Mouse (Mus musculus) heart, embryonic 13.5 days (tissue): ENCODE measurements at regions not wholly inside any gene's neighbourhood (a gene's known extent, or its start where the extent isn't known, plus 50 kb on each side); places are given as distances from the start of the nearest gene placed in this dataset.

ENCODE experiments used
- ATAC-seq: fragments of 200-750 bp; cut with Nextera tagmentation; 2 replicates; pipeline ENCODE4 v1.8.0; 2017; ENCODE audit warnings: moderate TSS enrichment; ENCODE audit not compliant: insufficient number of reproducible peaks, low FRiP score, low TSS enrichment; ENCODE audit errors: extremely low read depth
- H3K27ac ChIP-seq: fragments of 300-500 bp; sonication (generic); replicated peaks from 2 replicates; pipeline ENCODE4 v1.5.1; 2015; ENCODE audit warnings: moderate library complexity, mild to moderate bottlenecking, inconsistent platforms
- H3K27me3 ChIP-seq: fragments of 300-500 bp; sonication (generic); replicated peaks from 2 replicates; pipeline ENCODE4 v1.6.1; 2015; ENCODE audit warnings: mild to moderate bottlenecking, inconsistent platforms
- H3K36me3 ChIP-seq: fragments of 300-500 bp; sonication (generic); 2 replicates; pipeline ENCODE4 v1.6.1; 2015; ENCODE audit warnings: mild to moderate bottlenecking, inconsistent platforms
- H3K4me1 ChIP-seq: fragments of 300-500 bp; sonication (generic); 2 replicates; pipeline ENCODE4 v1.6.1; 2015; ENCODE audit warnings: inconsistent platforms
- H3K4me2 ChIP-seq: fragments of 300-500 bp; sonication (generic); 2 replicates; pipeline ENCODE4 v1.6.1; 2015; ENCODE audit warnings: inconsistent platforms, mild to moderate bottlenecking, moderate library complexity
- H3K4me3 ChIP-seq: fragments of 300-500 bp; sonication (generic); 2 replicates; pipeline ENCODE4 v1.5.1; 2015; ENCODE audit warnings: moderate library complexity, mild to moderate bottlenecking, inconsistent platforms
- H3K9ac ChIP-seq: fragments of 300-500 bp; sonication (generic); 2 replicates; pipeline ENCODE4 v1.6.1; 2015; ENCODE audit warnings: inconsistent platforms, mild to moderate bottlenecking, moderate library complexity
- H3K9me3 ChIP-seq: fragments of 300-500 bp; sonication (generic); 2 replicates; pipeline ENCODE4 v1.6.1; 2016; ENCODE audit warnings: inconsistent platforms
- WGBS: fragments of 180-500 bp; shearing (Covaris S2); methylation state at CpG from one replicate; pipeline ENCODE4 v1.1.7; 2015; ENCODE audit warnings: mixed read lengths; 5-methylcytosine and 5-hydroxymethylcytosine counted together

DNA sequence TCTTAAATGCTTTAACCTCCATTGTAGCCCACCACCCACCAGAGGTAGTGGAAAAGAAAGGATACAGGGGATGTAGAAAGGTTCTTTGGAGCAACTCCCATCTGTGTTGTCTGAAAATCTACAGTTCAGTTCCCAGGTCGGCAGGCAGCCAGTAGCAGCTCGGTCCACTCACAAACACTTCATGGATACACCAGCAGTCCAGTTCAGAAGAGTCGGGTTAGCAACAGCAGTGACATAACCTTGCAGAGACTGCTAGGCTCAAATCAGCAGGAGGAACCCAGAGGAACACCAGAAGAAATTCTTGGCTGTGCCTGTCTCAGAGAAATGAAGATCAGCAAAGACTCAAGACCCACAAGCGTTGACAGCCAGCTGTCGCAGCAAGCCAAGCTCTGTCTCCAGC is 128.5 kb downstream of the Rpl14 start:
- Histone ChIP-seq H3K27me3 (no peaks in the 10 kb centered on the region), H3K9me3 (no peaks in the 10 kb centered on the region), H3K9ac (no peak overlapping the region), H3K4me1 (0 out of 2 replicates have a peak, but pooled peaks cover 3% of the 10 kb centered on the region), H3K4me3 (no peak overlapping the region), H3K36me3 (no peaks in the 10 kb centered on the region), H3K4me2 (no peak overlapping the region), H3K27ac (no peak overlapping the region)
- ATAC-seq = no peak
- WGBS = 63% methylated on average over 5 of the region's 5 CpGs

DNA sequence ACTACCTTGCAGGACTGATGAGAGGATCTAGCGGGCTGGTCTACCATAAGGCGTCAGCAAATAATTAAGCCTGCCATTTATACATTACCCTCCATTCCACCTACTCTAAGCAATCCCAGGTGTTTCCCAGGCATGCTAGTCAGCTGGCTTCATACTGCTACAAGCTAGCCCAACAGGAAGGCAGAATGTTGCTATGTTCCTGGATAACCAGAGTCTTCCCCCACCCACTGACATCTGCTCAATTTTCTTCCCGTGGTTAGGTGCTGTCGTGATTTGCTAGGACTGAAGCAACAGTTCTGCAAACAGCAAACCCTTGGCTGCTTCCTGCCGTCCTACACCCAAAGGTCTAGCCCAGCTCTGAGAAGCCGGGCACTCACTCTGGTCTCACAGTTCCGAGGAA is 131.6 kb downstream of the Rpl14 start:
- no peaks in the 10 kb centered on the region for H3K36me3 ChIP-seq
- WGBS = 65% methylated on average over 7 of the region's 7 CpGs
- no peak overlapping the region for H3K9ac ChIP-seq
- no peaks in the 10 kb centered on the region for H3K27me3 ChIP-seq
- no peak for ATAC-seq
- no peak overlapping the region for H3K27ac ChIP-seq
- no peak overlapping the region for H3K4me3 ChIP-seq
- H3K4me2 ChIP-seq = no peak overlapping the region
- no peaks in the 10 kb centered on the region for H3K9me3 ChIP-seq
- 0 out of 2 replicates have a peak, but pooled peaks cover 3% of the 10 kb centered on the region for H3K4me1 ChIP-seq

DNA sequence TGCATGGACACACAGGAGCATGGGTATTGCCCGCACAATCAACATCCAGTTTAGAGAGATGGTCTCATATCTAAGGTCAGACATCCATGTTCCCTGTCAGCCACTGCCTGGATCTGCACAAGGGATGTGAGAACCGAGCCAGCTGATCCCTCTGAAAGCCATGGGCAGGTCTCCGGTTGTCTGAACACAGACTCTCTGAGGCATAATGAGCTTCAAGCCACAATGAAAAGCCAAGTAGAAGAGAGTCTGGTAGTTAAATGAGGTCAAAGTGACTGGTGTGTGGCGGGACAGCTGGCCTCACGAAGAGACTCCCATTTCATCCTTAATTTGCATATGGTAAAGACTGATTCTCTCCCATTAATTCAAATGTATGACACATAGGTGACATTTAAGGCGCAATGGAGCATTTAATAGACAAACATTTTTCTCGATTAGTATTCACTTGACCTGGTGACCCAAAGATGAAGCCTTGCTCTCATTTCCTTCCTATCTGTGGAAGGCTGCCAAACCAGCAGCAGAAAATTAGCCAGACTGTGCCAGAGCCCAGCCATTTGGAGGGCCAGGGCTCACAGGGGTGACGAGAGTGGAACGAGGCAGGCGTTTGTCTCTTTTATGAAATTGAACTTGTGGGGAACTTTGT is 132.2 kb downstream of the Rpl14 start:
- WGBS = 61% methylated on average over 10 of the region's 10 CpGs
- no peaks in the 10 kb centered on the region for H3K36me3 ChIP-seq
- no peak overlapping the region for H3K27ac ChIP-seq
- H3K4me2 ChIP-seq = no peak overlapping the region
- peaks cover 7% of the 10 kb centered on the region for H3K4me1 ChIP-seq
- H3K27me3 ChIP-seq = no peaks in the 10 kb centered on the region
- H3K4me3 ChIP-seq = no peak overlapping the region
- no peak overlapping the region for H3K9ac ChIP-seq
- ATAC-seq = no peak
- no peaks in the 10 kb centered on the region for H3K9me3 ChIP-seq

DNA sequence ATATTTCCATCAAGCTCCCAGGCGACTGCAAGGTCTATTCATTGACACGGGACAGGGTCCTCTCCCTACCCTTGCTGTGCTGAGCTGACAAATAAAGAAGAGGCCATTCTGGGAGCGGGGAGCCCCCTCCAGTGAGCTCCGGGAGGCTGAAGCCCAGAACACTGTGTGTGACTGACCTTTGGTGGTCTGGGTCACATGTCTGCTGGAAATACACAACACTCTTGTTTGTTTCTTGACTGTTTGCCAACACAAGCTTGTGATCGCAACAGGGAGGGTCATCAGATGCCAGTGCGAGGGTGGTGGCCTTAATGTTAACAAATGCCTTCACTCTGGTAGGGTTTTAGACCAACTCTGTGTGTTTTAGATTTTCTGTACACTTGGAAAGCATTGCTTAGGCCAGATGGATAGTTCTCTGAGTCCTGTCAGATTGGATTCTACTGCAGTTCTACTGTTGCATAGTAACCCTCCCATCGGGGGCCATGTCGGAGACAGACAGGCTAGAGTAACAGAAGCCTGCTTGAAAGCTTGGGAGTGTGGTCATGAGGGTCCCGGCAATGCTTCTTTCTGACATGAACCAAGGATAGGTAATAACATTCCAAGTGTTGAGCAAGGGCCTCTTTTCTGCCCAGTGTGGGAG is 135.4 kb downstream of the Rpl14 start:
- peaks cover 7% of the 10 kb centered on the region for H3K9me3 ChIP-seq
- H3K27me3 ChIP-seq = no peaks in the 10 kb centered on the region
- H3K4me3 ChIP-seq = no peak overlapping the region
- 63% methylated on average over 9 of the region's 9 CpGs for WGBS
- H3K36me3 ChIP-seq = no peaks in the 10 kb centered on the region
- no peak overlapping the region for H3K4me2 ChIP-seq
- ATAC-seq = no peak
- no peak overlapping the region for H3K27ac ChIP-seq
- H3K4me1 ChIP-seq = peaks cover 16% of the 10 kb centered on the region
- H3K9ac ChIP-seq = no peak overlapping the region

DNA sequence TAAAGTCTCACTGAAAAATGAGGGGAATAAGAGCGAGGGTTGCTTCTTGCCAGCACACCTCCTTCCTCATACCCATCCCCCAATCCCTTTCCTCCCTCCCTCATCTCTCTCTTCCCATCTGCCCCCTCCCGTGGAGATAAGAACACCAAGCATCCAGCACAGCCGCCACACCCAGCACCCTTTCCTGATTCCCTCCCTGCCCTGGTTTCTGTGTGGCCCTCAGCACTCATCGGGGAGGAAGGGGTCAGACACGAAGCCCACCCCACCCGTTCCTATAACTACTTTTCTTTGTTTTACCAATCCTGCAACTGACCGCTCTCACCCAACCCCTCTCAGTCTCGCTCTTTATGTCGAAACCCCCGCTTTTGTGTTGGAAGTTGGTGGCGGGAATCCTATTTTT is 137.3 kb downstream of the Rpl14 start:
- peak overlapping the region; percentile 64 for H3K9ac ChIP-seq
- 7% methylated on average over 11 of the region's 11 CpGs for WGBS
- H3K36me3 ChIP-seq = no peaks in the 10 kb centered on the region
- H3K4me1 ChIP-seq = peaks cover 16% of the 10 kb centered on the region
- peaks cover 12% of the 10 kb centered on the region for H3K9me3 ChIP-seq
- no peak overlapping the region for H3K27ac ChIP-seq
- H3K27me3 ChIP-seq = no peaks in the 10 kb centered on the region
- peak overlapping the region; percentile 63 for H3K4me2 ChIP-seq
- peak overlapping the region; percentile 27 for H3K4me3 ChIP-seq
- no peak for ATAC-seq

DNA sequence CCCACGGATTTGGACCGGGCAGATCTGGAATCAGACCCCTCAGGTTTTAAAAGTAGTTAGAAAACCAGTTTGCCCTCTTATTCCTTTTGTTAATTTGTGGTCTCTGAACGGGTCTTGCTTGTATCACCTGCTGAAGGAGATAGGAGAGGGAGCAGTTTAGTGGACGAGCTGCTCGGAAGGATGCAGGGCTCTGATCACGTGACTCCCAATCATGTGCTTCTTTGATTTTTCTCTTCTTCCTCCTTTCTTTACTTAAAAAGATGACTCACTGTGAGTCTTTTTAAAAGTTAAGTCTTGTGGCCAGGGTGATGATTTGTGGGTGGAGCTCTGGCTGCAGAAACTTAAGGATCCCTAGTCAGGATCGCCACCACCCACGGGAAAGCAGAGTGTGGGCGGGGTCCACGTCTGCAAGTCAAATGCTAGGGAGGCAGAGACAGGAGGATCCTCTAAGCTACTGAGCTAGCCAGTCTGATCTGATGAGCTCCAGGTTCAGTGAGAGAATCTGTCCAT is 138.0 kb downstream of the Rpl14 start:
- H3K4me3 ChIP-seq = peak overlapping the region; percentile 27
- peak overlapping the region; percentile 64 for H3K9ac ChIP-seq

DNA sequence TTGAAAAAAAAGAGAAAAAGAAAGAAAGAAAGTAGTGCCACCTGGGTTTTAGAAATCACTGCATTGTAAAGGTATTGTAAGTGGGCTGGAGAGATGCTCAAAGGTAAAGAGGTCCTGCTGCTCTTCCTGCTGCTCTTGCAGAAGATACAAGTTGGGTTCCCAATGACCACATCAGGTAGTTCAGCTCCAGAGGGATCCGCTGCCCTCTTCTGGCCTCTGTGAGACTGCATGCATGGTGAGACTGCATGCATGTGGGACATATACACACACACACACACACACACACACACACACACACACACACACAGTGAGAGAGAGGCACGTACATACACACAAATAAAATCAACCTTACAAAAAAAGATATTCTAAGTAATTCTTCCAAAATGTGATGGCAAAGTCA is 141.7 kb downstream of the Rpl14 start:
- no peak overlapping the region for H3K4me3 ChIP-seq
- no peak overlapping the region for H3K9ac ChIP-seq
- 92% methylated on average over 2 of the region's 2 CpGs for WGBS
- peaks cover 13% of the 10 kb centered on the region for H3K4me1 ChIP-seq
- H3K9me3 ChIP-seq = peaks cover 14% of the 10 kb centered on the region
- no peaks in the 10 kb centered on the region for H3K27me3 ChIP-seq
- no peak overlapping the region for H3K4me2 ChIP-seq
- H3K27ac ChIP-seq = no peak overlapping the region
- no peak for ATAC-seq
- no peaks in the 10 kb centered on the region for H3K36me3 ChIP-seq

More for the DNA sequence above, 138.0 kb downstream of the Rpl14 start:
- Histone ChIP-seq H3K27me3 (no peaks in the 10 kb centered on the region), H3K27ac (no peak overlapping the region), H3K9me3 (peaks cover 12% of the 10 kb centered on the region), H3K4me2 (peak overlapping the region; percentile 63), H3K36me3 (no peaks in the 10 kb centered on the region), H3K4me1 (peaks cover 13% of the 10 kb centered on the region)
- 46% methylated on average over 10 of the region's 10 CpGs for WGBS
- no peak for ATAC-seq

DNA sequence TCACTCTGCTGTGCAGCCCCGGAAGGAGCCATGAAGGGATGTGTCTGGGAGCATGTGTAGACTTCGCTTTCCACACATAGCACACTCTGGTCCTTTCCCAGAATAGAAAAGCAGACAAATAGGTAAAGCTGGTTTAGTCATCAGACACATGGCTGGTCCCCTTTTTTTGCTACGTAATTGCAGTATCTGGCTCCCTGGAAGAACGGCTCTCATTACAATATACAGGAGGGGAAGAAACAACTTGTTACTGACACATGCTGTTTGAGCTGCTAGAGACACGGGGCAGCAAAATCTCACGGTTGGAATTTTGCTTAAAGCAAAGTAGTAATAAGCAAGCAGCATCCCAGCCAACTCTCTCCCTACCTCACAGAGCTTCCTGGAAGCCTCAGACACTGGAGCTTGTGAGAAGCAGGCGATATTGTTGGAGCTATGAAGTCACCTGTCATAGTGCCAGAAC is 144.4 kb downstream of the Rpl14 start:
- Histone ChIP-seq H3K9ac (no peak overlapping the region), H3K4me2 (no peak overlapping the region), H3K27me3 (no peaks in the 10 kb centered on the region), H3K9me3 (peaks cover 14% of the 10 kb centered on the region), H3K4me1 (no peaks in the 10 kb centered on the region), H3K4me3 (no peak overlapping the region), H3K27ac (no peak overlapping the region), H3K36me3 (no peaks in the 10 kb centered on the region)
- no peak for ATAC-seq
- WGBS = 65% methylated on average over 7 of the region's 7 CpGs

DNA sequence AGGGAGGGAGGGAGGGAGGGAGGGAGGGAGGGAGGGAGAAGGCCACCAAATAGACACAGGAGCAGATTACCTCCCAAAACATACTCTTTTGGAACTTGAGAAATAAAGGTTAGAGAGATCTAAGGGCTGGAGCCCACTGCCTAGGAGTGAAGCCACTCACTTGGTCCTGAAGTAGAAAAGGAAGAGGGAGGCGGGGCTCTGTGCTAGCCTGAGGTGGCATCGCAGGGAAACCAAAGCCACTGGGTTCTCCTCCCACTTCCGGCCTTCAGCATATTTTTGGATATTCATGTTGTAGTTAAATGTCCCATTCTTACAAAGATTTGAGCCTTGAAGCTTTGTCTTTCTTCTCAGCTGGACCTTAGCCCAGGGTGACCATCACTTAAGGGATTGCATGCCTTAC is 147.6 kb downstream of the Rpl14 start:
- 78% methylated on average over 3 of the region's 3 CpGs for WGBS
- Histone ChIP-seq H3K9me3 (peaks cover 3% of the 10 kb centered on the region; the same call in 1 of the 2 replicates), H3K27me3 (no peaks in the 10 kb centered on the region), H3K9ac (no peak overlapping the region), H3K4me3 (no peak overlapping the region), H3K4me1 (no peaks in the 10 kb centered on the region), H3K36me3 (no peaks in the 10 kb centered on the region), H3K27ac (no peak overlapping the region), H3K4me2 (no peak overlapping the region)
- ATAC-seq = no peak

DNA sequence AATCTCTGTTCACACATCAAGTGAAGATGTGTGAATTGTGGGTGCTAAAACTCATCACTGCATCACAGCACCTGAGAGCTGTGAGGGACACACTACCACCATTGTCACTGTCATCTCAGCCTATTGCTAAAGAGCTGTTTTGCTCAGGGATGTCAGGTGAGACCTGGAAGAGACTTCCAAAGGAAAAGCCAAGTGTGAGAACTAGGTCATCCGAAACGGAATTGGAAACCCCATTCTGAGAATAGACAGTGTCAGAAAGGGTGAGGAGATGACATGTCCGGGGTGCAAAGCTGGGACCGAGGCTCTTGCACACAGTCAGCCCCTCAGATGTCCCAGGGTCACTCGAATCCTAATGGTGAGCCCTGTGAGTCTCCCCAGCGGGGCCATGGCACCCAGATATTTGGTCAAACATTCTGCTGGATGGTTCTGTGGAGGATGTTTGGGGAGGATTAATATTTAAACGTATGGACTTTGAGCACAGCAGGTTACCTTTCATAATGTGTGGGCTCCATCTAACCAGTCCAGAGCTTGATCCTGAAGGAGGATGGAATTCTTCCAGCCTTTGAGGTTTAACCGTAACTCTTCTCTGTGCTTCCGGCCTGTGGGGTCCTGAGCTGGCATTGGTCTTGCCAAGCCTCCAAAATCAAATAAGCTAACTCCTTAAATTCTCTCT is 150.3 kb downstream of the Rpl14 start:
- Histone ChIP-seq H3K4me2 (no peak overlapping the region), H3K27ac (no peak overlapping the region), H3K4me3 (no peak overlapping the region), H3K27me3 (no peaks in the 10 kb centered on the region), H3K4me1 (no peaks in the 10 kb centered on the region), H3K9ac (no peak overlapping the region), H3K36me3 (no peaks in the 10 kb centered on the region), H3K9me3 (peaks cover 5% of the 10 kb centered on the region; the same call in 1 of the 2 replicates)
- ATAC-seq = no peak
- 73% methylated on average over 9 of the region's 9 CpGs for WGBS

DNA sequence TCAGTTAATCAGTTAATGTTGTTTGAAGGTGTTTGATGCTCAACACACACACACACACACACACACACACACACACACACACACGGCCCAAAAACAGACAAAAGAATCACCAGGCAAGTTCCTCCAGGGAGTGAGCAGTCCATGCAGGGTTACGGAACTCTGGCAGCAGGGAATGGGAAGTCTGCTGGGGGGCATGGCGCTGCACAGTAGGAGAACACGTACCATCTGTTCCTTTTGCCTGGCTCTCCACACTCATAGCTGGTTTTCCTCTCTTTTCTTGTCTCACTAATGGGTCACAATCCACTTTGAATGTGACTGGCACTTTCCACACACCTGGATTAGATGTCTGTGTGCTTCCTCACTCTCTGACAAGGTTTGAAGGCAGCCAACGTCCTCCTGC is 151.8 kb downstream of the Rpl14 start:
- no peaks in the 10 kb centered on the region for H3K36me3 ChIP-seq
- 69% methylated on average over 5 of the region's 5 CpGs for WGBS
- H3K4me3 ChIP-seq = no peak overlapping the region
- no peak overlapping the region for H3K4me2 ChIP-seq
- no peaks in the 10 kb centered on the region for H3K4me1 ChIP-seq
- no peak overlapping the region for H3K27ac ChIP-seq
- peaks cover 9% of the 10 kb centered on the region; the same call in 1 of the 2 replicates for H3K9me3 ChIP-seq
- ATAC-seq = no peak
- H3K9ac ChIP-seq = no peak overlapping the region
- H3K27me3 ChIP-seq = no peaks in the 10 kb centered on the region
